22 mouse cellular contexts compared by ENCODE assay signal in genomic region chr10:39324291-39324690, GRCm38 (mm10). TPM values are rescaled to one million over a fixed set of nuclear protein-coding genes. Genes with fewer than 3 reads are reported as not detected.
DNase-seq lines count a peak whose midpoint lies in the region; ATAC-seq and TF ChIP-seq lines count a peak whose summit lies in the region.
"Had no signal": no experiment of that assay in that cellular context is flagged by ENCODE, and none has a peak within 500 bp of the region (broad histone marks: within the 10 kb centered on the region; RNA-seq: fewer than 3 reads in every experiment).

No protein-coding gene starts in this region.

- TF ChIP-seq POLR2A in embryonic fibroblast, embryonic 13.5 days (IDR thresholded peaks at IDR 0.05; ENCODE audit: low read depth, low read length) = no peak
- no peak for TF ChIP-seq POLR2A in myocyte (IDR thresholded peaks at IDR 0.05; ENCODE audit: insufficient read length, low read depth)

- no peaks in the 10 kb centered on the region for H3K9me3 ChIP-seq in hindbrain, embryonic 14.5 days (ENCODE audit: control insufficient read depth, low read length)
- H3K9me3 ChIP-seq in hindbrain, embryonic 12.5 days (replicated peaks) = no peaks in the 10 kb centered on the region
- H3K9me3 ChIP-seq in intestine, embryonic 16.5 days (ENCODE audit: control insufficient read depth, low read length) = no peaks in the 10 kb centered on the region
- H3K9me3 ChIP-seq: embryonic facial prominence, embryonic 15.5 days; heart, embryonic 15.5 days; hindbrain, embryonic 10.5 days had no signal

- H3K79me2 ChIP-seq in C2C12 (ENCODE audit: control insufficient read depth, insufficient read depth) (no peaks in the 10 kb centered on the region), myocyte (ENCODE audit: control insufficient read depth, insufficient read depth) (no peaks in the 10 kb centered on the region)

- H3ac ChIP-seq in C2C12 (ENCODE audit: control insufficient read depth, insufficient read length, low read depth) = no peak overlapping the region
- no peak overlapping the region for H3ac ChIP-seq in myocyte (ENCODE audit: control insufficient read depth, insufficient read length)

- 84% methylated on average over 2 of the region's 2 CpGs for WGBS in hindbrain, embryonic 14.5 days
- WGBS in hindbrain, embryonic 12.5 days = 83% methylated on average over 2 of the region's 2 CpGs
- WGBS in intestine, embryonic 16.5 days = 79% methylated on average over 2 of the region's 2 CpGs

- no peak for TF ChIP-seq CTCF in C2C12 (IDR thresholded peaks at IDR 0.05; ENCODE audit: control insufficient read depth, insufficient read depth, insufficient read length)
- TF ChIP-seq CTCF in embryonic fibroblast, embryonic 13.5 days (IDR thresholded peaks at IDR 0.05; ENCODE audit: borderline replicate concordance, insufficient read depth, low read length) = no peak

- no peak for ATAC-seq in hindbrain, embryonic 14.5 days (ENCODE audit: low FRiP score)
- no peak for ATAC-seq in hindbrain, embryonic 12.5 days (ENCODE audit: low FRiP score)
- ATAC-seq in intestine, embryonic 16.5 days = no peak
- ATAC-seq: forebrain, embryonic 16.5 days; hindbrain, embryonic 16.5 days had no signal

- no peak overlapping the region for H3K27ac ChIP-seq in hindbrain, embryonic 14.5 days
- H3K27ac ChIP-seq in hindbrain, embryonic 12.5 days = no peak overlapping the region
- peak overlapping the region; percentile 63; the same call in 1 of the 2 replicates for H3K27ac ChIP-seq in embryonic fibroblast, embryonic 13.5 days (ENCODE audit: insufficient read depth, low read length)
- H3K27ac ChIP-seq in intestine, embryonic 16.5 days (ENCODE audit: low read length) = no peak overlapping the region
- H3K27ac ChIP-seq: embryonic facial prominence, embryonic 15.5 days; heart, adult 2 months; heart, embryonic 15.5 days; hindbrain, embryonic 10.5 days had no signal

- no peak overlapping the region for H3K4me3 ChIP-seq in hindbrain, embryonic 14.5 days (replicated peaks; ENCODE audit: low read length)
- H3K4me3 ChIP-seq in hindbrain, embryonic 12.5 days = no peak overlapping the region
- no peak overlapping the region for H3K4me3 ChIP-seq in C2C12 (ENCODE audit: insufficient read depth, poor library complexity, severe bottlenecking)
- no peak overlapping the region for H3K4me3 ChIP-seq in embryonic fibroblast, embryonic 13.5 days (ENCODE audit: insufficient read depth, low read length)
- no peak overlapping the region for H3K4me3 ChIP-seq in myocyte
- no peak overlapping the region for H3K4me3 ChIP-seq in intestine, embryonic 16.5 days (ENCODE audit: low read length)
- H3K4me3 ChIP-seq: embryonic facial prominence, embryonic 15.5 days; heart, adult 2 months; heart, embryonic 15.5 days; hindbrain, embryonic 10.5 days had no signal

- H3K4me1 ChIP-seq in hindbrain, embryonic 14.5 days (replicated peaks; ENCODE audit: control insufficient read depth, insufficient read depth, low read length) = peaks cover 9% of the 10 kb centered on the region
- H3K4me1 ChIP-seq in hindbrain, embryonic 12.5 days = peaks cover 12% of the 10 kb centered on the region
- peaks cover 8% of the 10 kb centered on the region for H3K4me1 ChIP-seq in embryonic fibroblast, embryonic 13.5 days (ENCODE audit: control insufficient read depth, insufficient read depth, low read length)
- H3K4me1 ChIP-seq in intestine, embryonic 16.5 days (ENCODE audit: control insufficient read depth, insufficient read depth, low read length) = no peaks in the 10 kb centered on the region

- H3K9ac ChIP-seq in hindbrain, embryonic 14.5 days = no peak overlapping the region
- H3K9ac ChIP-seq in hindbrain, embryonic 12.5 days = no peak overlapping the region
- H3K9ac ChIP-seq in intestine, embryonic 16.5 days (ENCODE audit: low read depth, low read length) = no peak overlapping the region
- H3K9ac ChIP-seq: embryonic facial prominence, embryonic 15.5 days; heart, embryonic 15.5 days had no signal

- DNase-seq in hindbrain, embryonic 14.5 days (ENCODE audit: low spot score) = peak; percentile 11
- DNase-seq in thymus, adult 18-20 months = no peak
- DNase-seq: adrenal gland, postnatal 25 days; B cell, adult 2 months; cerebellum, adult 2 months; cerebellum, postnatal 14 days; embryo, embryonic 11 days; gastrocnemius, postnatal 10 days; heart, adult 2 months; heart, postnatal 14 days; kidney, adult 18-20 months had no signal

- no peaks in the 10 kb centered on the region for H3K79me3 ChIP-seq in C2C12 (ENCODE audit: low read depth)

- no peaks in the 10 kb centered on the region for H3K36me3 ChIP-seq in hindbrain, embryonic 14.5 days (replicated peaks; ENCODE audit: control insufficient read depth, insufficient read depth)
- no peaks in the 10 kb centered on the region for H3K36me3 ChIP-seq in hindbrain, embryonic 12.5 days
- no peaks in the 10 kb centered on the region for H3K36me3 ChIP-seq in C2C12 (ENCODE audit: control insufficient read depth, insufficient read depth)
- no peaks in the 10 kb centered on the region for H3K36me3 ChIP-seq in myocyte (ENCODE audit: control insufficient read depth, insufficient read depth)
- no peaks in the 10 kb centered on the region for H3K36me3 ChIP-seq in intestine, embryonic 16.5 days (ENCODE audit: control insufficient read depth, insufficient read depth, low read length)
- H3K36me3 ChIP-seq: embryonic facial prominence, embryonic 15.5 days; heart, embryonic 15.5 days; hindbrain, embryonic 10.5 days had no signal

- no peak overlapping the region for H3K4me2 ChIP-seq in hindbrain, embryonic 14.5 days (replicated peaks)
- no peak overlapping the region for H3K4me2 ChIP-seq in hindbrain, embryonic 12.5 days (replicated peaks)
- peak overlapping the region; percentile 19 for H3K4me2 ChIP-seq in myocyte (ENCODE audit: low read depth)
- no peak overlapping the region for H3K4me2 ChIP-seq in intestine, embryonic 16.5 days (ENCODE audit: low read depth, low read length)
- H3K4me2 ChIP-seq: embryonic facial prominence, embryonic 15.5 days; heart, embryonic 11.5 days; heart, embryonic 15.5 days had no signal

- H3K27me3 ChIP-seq in hindbrain, embryonic 14.5 days (ENCODE audit: control insufficient read depth, insufficient read depth, low read length) = no peaks in the 10 kb centered on the region
- H3K27me3 ChIP-seq in hindbrain, embryonic 12.5 days = no peaks in the 10 kb centered on the region
- no peaks in the 10 kb centered on the region for H3K27me3 ChIP-seq in C2C12 (ENCODE audit: control insufficient read depth, insufficient read depth, insufficient read length)
- H3K27me3 ChIP-seq in myocyte (ENCODE audit: control insufficient read depth, insufficient read depth, insufficient read length) = no peaks in the 10 kb centered on the region
- no peaks in the 10 kb centered on the region for H3K27me3 ChIP-seq in intestine, embryonic 16.5 days (replicated peaks; ENCODE audit: control insufficient read depth, insufficient read depth, low read length)
- H3K27me3 ChIP-seq: embryonic facial prominence, embryonic 15.5 days; heart, embryonic 15.5 days had no signal

TF ChIP-seq in C2C12, 6 proteins besides CTCF, POLR2A, EP300 and RAD21:
- TF ChIP-seq MAX (IDR thresholded peaks at IDR 0.05) (no peak), CEBPB (IDR thresholded peaks at IDR 0.05; ENCODE audit: low read depth) (peak; percentile 83)
TF ChIP-seq in C2C12: peak in this region for 1.

TF ChIP-seq in myocyte, 11 proteins besides CTCF, POLR2A, EP300 and RAD21:
- TF ChIP-seq MYOG (IDR thresholded peaks at IDR 0.05; ENCODE audit: control insufficient read depth in 1 of 3, insufficient read depth in 1 of 3, insufficient read length in 2 of 3, low read depth in 2 of 3) (no peak), REST (IDR thresholded peaks at IDR 0.05; ENCODE audit: insufficient read depth, insufficient read length) (no peak), CEBPB (IDR thresholded peaks at IDR 0.05; ENCODE audit: insufficient read depth, poor library complexity, severe bottlenecking) (peak; percentile 96)
TF ChIP-seq in myocyte: peak in this region for 1.

RNA-seq across cellular contexts. Expression of gene Fyn, which starts 44.4 kb away (rescaled TPM):
- polyA plus RNA-seq in hindbrain, embryonic 14.5 days (2014; fragmentation: Nextera tagmentation; extraction: Ambion mirVana) = 105 and 112 TPM in 2 replicates
- polyA plus RNA-seq in hindbrain, embryonic 12.5 days (2016; fragmentation: Nextera tagmentation; extraction: Ambion mirVana) = 64.8 and 67.9 TPM in 2 replicates
- polyA plus RNA-seq in C2C12 (2012; fragmentation: generic; extraction: Trizol) (16.1 TPM), myocyte (2012; fragmentation: generic; extraction: Trizol) (148 TPM)
- 56.4 and 64.6 TPM in 2 replicates for polyA plus RNA-seq in embryonic fibroblast, embryonic 13.5 days (2011; ENCODE audit: insufficient read length, low read depth, missing spikeins)
- polyA plus RNA-seq in intestine, embryonic 16.5 days (2015; fragmentation: Nextera tagmentation; extraction: Ambion mirVana) = 14.5 and 16.1 TPM in 2 replicates
